Mouse (Mus musculus): ENCODE results near the gene Npm3.

- no peak for TF ChIP-seq GATA1 (IDR thresholded peaks at IDR 0.05; ENCODE audit: low read length)
- TF ChIP-seq TAL1 (IDR thresholded peaks at IDR 0.05; ENCODE audit: low read length), result no peak
Observed at GRCm38 (mm10) chr19:45745344-45746152, 3.8 kb downstream of the Npm3 start.

Data from erythroblast, embryonic 14.5 days (primary cell).